Mouse (Mus musculus): ENCODE measurements around the gene Rhou. TPM values are rescaled to one million over a fixed set of nuclear protein-coding genes. Genes with fewer than 3 reads are reported as not detected.
A peak's percentile ranks its signal among the peaks of the same experiment; 100 is the strongest.

The Rhou gene
- polyA plus RNA-seq, 1 experiment from 2014 or later, result 2.8 TPM

GRCm38 (mm10) chr8:123655351-123655779 is 1.6 kb downstream of the Rhou start:
- H3K27me3 ChIP-seq (ENCODE audit: insufficient read depth, low read length), result peaks cover 14% of the 10 kb centered on the region
- peak overlapping the region; percentile 69 for H3K4me2 ChIP-seq (ENCODE audit: low read depth, low read length)
- DNase-seq (no peak), ATAC-seq (no peak)
- no peaks in the 10 kb centered on the region for H3K4me1 ChIP-seq (ENCODE audit: insufficient read depth)
- peak overlapping the region; percentile 75; the same call in 1 of the 2 replicates for H3K9ac ChIP-seq (replicated peaks)
- 19% methylated on average over 8 of the region's 8 CpGs for WGBS (ENCODE audit: insufficient replicate concordance)
- H3K27ac ChIP-seq (ENCODE audit: low read depth), result peak overlapping the region; percentile 73; the same call in 1 of the 2 replicates
- H3K4me3 ChIP-seq (ENCODE audit: low read depth, low read length), result peak overlapping the region; percentile 58
- no peak for TF ChIP-seq EP300 (IDR thresholded peaks at IDR 0.05; ENCODE audit: low read depth)
- TF ChIP-seq CTCF (IDR thresholded peaks at IDR 0.05; ENCODE audit: low read depth), result no peak
- H3K36me3 ChIP-seq (replicated peaks; ENCODE audit: insufficient read depth, low read length), result peaks cover 11% of the 10 kb centered on the region
- no peaks in the 10 kb centered on the region for H3K9me3 ChIP-seq (ENCODE audit: low read length)

GRCm38 (mm10) chr8:123657826-123658225 is 4.1 kb downstream of the Rhou start:
- no peak overlapping the region for H3K27ac ChIP-seq (ENCODE audit: low read depth)
- H3K9me3 ChIP-seq (ENCODE audit: low read length), result no peaks in the 10 kb centered on the region
- TF ChIP-seq EP300 (IDR thresholded peaks at IDR 0.05; ENCODE audit: low read depth), result no peak
- no peak for TF ChIP-seq CTCF (IDR thresholded peaks at IDR 0.05; ENCODE audit: low read depth)
- peaks cover 24% of the 10 kb centered on the region for H3K36me3 ChIP-seq (replicated peaks; ENCODE audit: insufficient read depth, low read length)
- H3K9ac ChIP-seq (replicated peaks), result no peak overlapping the region
- H3K27me3 ChIP-seq (ENCODE audit: insufficient read depth, low read length), result peaks cover 14% of the 10 kb centered on the region
- 73% methylated on average over 8 of the region's 8 CpGs for WGBS (ENCODE audit: insufficient replicate concordance)
- peaks cover 14% of the 10 kb centered on the region for H3K4me1 ChIP-seq (ENCODE audit: insufficient read depth)
- no peak for ATAC-seq
- H3K4me2 ChIP-seq (ENCODE audit: low read depth, low read length), result no peak overlapping the region
- no peak overlapping the region for H3K4me3 ChIP-seq (ENCODE audit: low read depth, low read length)
- no peak for DNase-seq

GRCm38 (mm10) chr8:123659469-123660057 is 5.8 kb downstream of the Rhou start:
- no peak overlapping the region for H3K9ac ChIP-seq (replicated peaks)
- peaks cover 28% of the 10 kb centered on the region for H3K36me3 ChIP-seq (replicated peaks; ENCODE audit: insufficient read depth, low read length)
- no peak overlapping the region for H3K4me2 ChIP-seq (ENCODE audit: low read depth, low read length)
- H3K9me3 ChIP-seq (ENCODE audit: low read length), result no peaks in the 10 kb centered on the region
- 74% methylated on average over 10 of the region's 10 CpGs for WGBS (ENCODE audit: insufficient replicate concordance)
- H3K27ac ChIP-seq (ENCODE audit: low read depth), result no peak overlapping the region
- no peak overlapping the region for H3K4me3 ChIP-seq (ENCODE audit: low read depth, low read length)
- 0 out of 2 replicates have a peak, but pooled peaks cover 2% of the 10 kb centered on the region for H3K27me3 ChIP-seq (ENCODE audit: insufficient read depth, low read length)
- peaks cover 14% of the 10 kb centered on the region for H3K4me1 ChIP-seq (ENCODE audit: insufficient read depth)
- ATAC-seq, result no peak
- TF ChIP-seq EP300 (IDR thresholded peaks at IDR 0.05; ENCODE audit: low read depth) (no peak), CTCF (IDR thresholded peaks at IDR 0.05; ENCODE audit: low read depth) (no peak)
- DNase-seq, result no peak

GRCm38 (mm10) chr8:123661515-123661914 is 7.8 kb downstream of the Rhou start:
- Histone ChIP-seq H3K9me3 (ENCODE audit: low read length) (no peaks in the 10 kb centered on the region), H3K4me3 (ENCODE audit: low read depth, low read length) (no peak overlapping the region), H3K4me2 (ENCODE audit: low read depth, low read length) (no peak overlapping the region), H3K27me3 (ENCODE audit: insufficient read depth, low read length) (no peaks in the 10 kb centered on the region), H3K36me3 (replicated peaks; ENCODE audit: insufficient read depth, low read length) (peaks cover 28% of the 10 kb centered on the region), H3K4me1 (ENCODE audit: insufficient read depth) (peaks cover 17% of the 10 kb centered on the region), H3K27ac (ENCODE audit: low read depth) (peak overlapping the region; percentile 22; the same call in 1 of the 2 replicates), H3K9ac (replicated peaks) (no peak overlapping the region)
- no peak for TF ChIP-seq EP300 (IDR thresholded peaks at IDR 0.05; ENCODE audit: low read depth)
- no peak for TF ChIP-seq CTCF (IDR thresholded peaks at IDR 0.05; ENCODE audit: low read depth)
- ATAC-seq (peak; percentile 80), DNase-seq (peak; percentile 46)
- 58% methylated on average over 11 of the region's 11 CpGs for WGBS (ENCODE audit: insufficient replicate concordance)

- no peak overlapping the region for H3K9ac ChIP-seq (replicated peaks)
- H3K4me3 ChIP-seq (ENCODE audit: low read depth, low read length), result no peak overlapping the region
- TF ChIP-seq EP300 (IDR thresholded peaks at IDR 0.05; ENCODE audit: low read depth) (no peak), CTCF (IDR thresholded peaks at IDR 0.05; ENCODE audit: low read depth) (no peak)
- H3K27me3 ChIP-seq (ENCODE audit: insufficient read depth, low read length), result no peaks in the 10 kb centered on the region
- 49% methylated on average over 6 of the region's 6 CpGs for WGBS (ENCODE audit: insufficient replicate concordance)
- peaks cover 15% of the 10 kb centered on the region for H3K4me1 ChIP-seq (ENCODE audit: insufficient read depth)
- DNase-seq (no peak), ATAC-seq (no peak)
- H3K4me2 ChIP-seq (ENCODE audit: low read depth, low read length), result no peak overlapping the region
- no peaks in the 10 kb centered on the region for H3K9me3 ChIP-seq (ENCODE audit: low read length)
- H3K27ac ChIP-seq (ENCODE audit: low read depth), result no peak overlapping the region
- H3K36me3 ChIP-seq (replicated peaks; ENCODE audit: insufficient read depth, low read length), result peaks cover 16% of the 10 kb centered on the region
These were observed 11.9 kb downstream of the Rhou start for GRCm38 (mm10) chr8:123665580-123665979.

- no peak overlapping the region for H3K4me3 ChIP-seq (ENCODE audit: low read depth, low read length)
- H3K36me3 ChIP-seq (replicated peaks; ENCODE audit: insufficient read depth, low read length), result peaks cover 10% of the 10 kb centered on the region; the same call in 1 of the 2 replicates
- no peak for TF ChIP-seq CTCF (IDR thresholded peaks at IDR 0.05; ENCODE audit: low read depth)
- no peak for TF ChIP-seq EP300 (IDR thresholded peaks at IDR 0.05; ENCODE audit: low read depth)
- no peak overlapping the region for H3K4me2 ChIP-seq (ENCODE audit: low read depth, low read length)
- peaks cover 8% of the 10 kb centered on the region for H3K4me1 ChIP-seq (ENCODE audit: insufficient read depth)
- ATAC-seq (no peak), DNase-seq (no peak)
- 67% methylated on average over 1 of the region's 1 CpGs for WGBS (ENCODE audit: insufficient replicate concordance)
- no peaks in the 10 kb centered on the region for H3K9me3 ChIP-seq (ENCODE audit: low read length)
- no peaks in the 10 kb centered on the region for H3K27me3 ChIP-seq (ENCODE audit: insufficient read depth, low read length)
- no peak overlapping the region for H3K27ac ChIP-seq (ENCODE audit: low read depth)
- H3K9ac ChIP-seq (replicated peaks), result no peak overlapping the region
These were observed 13.1 kb downstream of the Rhou start for GRCm38 (mm10) chr8:123666832-123667231.

Measured in liver, postnatal 0 days (tissue).